Mouse (Mus musculus) CD4-positive, CD25-positive, alpha-beta regulatory T cell, adult 4 months (primary cell): ENCODE data around the gene Pus7. TPM values are rescaled to one million over a fixed set of nuclear protein-coding genes. Genes with fewer than 3 reads are reported as not detected.
"Not testable (repeated sequence)": the region's sequence is repeated elsewhere in the genome, so short reads cannot be mapped to it uniquely, and the experiment has no call there.

Source experiments
- ATAC-seq: one replicate; pipeline ENCODE4 v1.8.0; 2017
- polyA plus RNA-seq, 2 experiments: library from polyadenylated mRNA; unstranded; fragments of 100-300 nt; shearing (Covaris generic); gene quantifications; one replicate each; pipeline ENCODE4 v1.2.1; 2017

Pus7 gene
- polyA plus RNA-seq, 2 experiments from 2014 or later: 11.0 to 11.8 TPM

GRCm38 (mm10) chr5:23755591-23755990 lies 27.9 kb downstream of the Pus7 start:
- ATAC-seq: no peak

GRCm38 (mm10) chr5:23749882-23750281 lies 33.6 kb downstream of the Pus7 start:
- ATAC-seq: no peak

- no peak for ATAC-seq
Observed at GRCm38 (mm10) chr5:23743261-23743660, 40.2 kb downstream of the Pus7 start.

- no peak for ATAC-seq
Observed at GRCm38 (mm10) chr5:23737111-23737510, 46.4 kb downstream of the Pus7 start.

GRCm38 (mm10) chr5:23736366-23736765 lies 47.1 kb downstream of the Pus7 start:
- no peak for ATAC-seq

- ATAC-seq: no peak
Observed at GRCm38 (mm10) chr5:23721956-23722355, 61.6 kb downstream of the Pus7 start.

- ATAC-seq: peak; percentile 82
Observed at GRCm38 (mm10) chr5:23718881-23719328, 64.6 kb downstream of the Pus7 start.

- ATAC-seq: no peak
Observed at GRCm38 (mm10) chr5:23718182-23718534, 65.4 kb downstream of the Pus7 start.

- no peak for ATAC-seq
Observed at GRCm38 (mm10) chr5:23717469-23718181, 65.9 kb downstream of the Pus7 start.

GRCm38 (mm10) chr5:23713401-23714335 lies 69.8 kb downstream of the Pus7 start:
- no peak for ATAC-seq

GRCm38 (mm10) chr5:23712130-23713001 lies 71.1 kb downstream of the Pus7 start:
- peak; percentile 83 for ATAC-seq

GRCm38 (mm10) chr5:23711671-23712129 lies 71.8 kb downstream of the Pus7 start:
- ATAC-seq: peak; percentile 40

GRCm38 (mm10) chr5:23711244-23711643 lies 72.3 kb downstream of the Pus7 start:
- no peak for ATAC-seq

GRCm38 (mm10) chr5:23709661-23710060 lies 73.8 kb downstream of the Pus7 start:
- ATAC-seq: no peak

GRCm38 (mm10) chr5:23706601-23707597 lies 76.6 kb downstream of the Pus7 start:
- not testable (repeated sequence) for ATAC-seq

- ATAC-seq: no peak
Observed at GRCm38 (mm10) chr5:23697457-23697856, 86.1 kb downstream of the Pus7 start.

Other genes starting within 250 kb of the Pus7 start
- gene Srpk2, start 99.1 kb downstream of the Pus7 start, polyA plus RNA-seq: 10 to 100 TPM; 85.5 to 86.7 TPM
- 10 to 100 TPM; 18.3 to 24.0 TPM for gene Rint1, start 4.0 kb upstream of the Pus7 start, polyA plus RNA-seq
- gene Tomm7, start 60.5 kb upstream of the Pus7 start, polyA plus RNA-seq: 100 to 1,000 TPM in 1 of 2 experiments, 10 to 100 TPM in 1; 57.3 to 118 TPM
- 1 to 10 TPM; 8.7 TPM for gene Fam126a, start 247.0 kb upstream of the Pus7 start, polyA plus RNA-seq